Mouse (Mus musculus) kidney, postnatal 36 days (tissue): ENCODE measurements around the gene Alg1.

Experiments
- DNase-seq, 2 experiments: peaks; one replicate each; pipeline ENCODE4 v3.0.0; 2021 to 2022; ENCODE audit warnings: mixed read lengths in 2 of 2

Gene Alg1

GRCm38 (mm10) chr16:5242882-5243281, 9.5 kb downstream of the Alg1 start:
- no peak for DNase-seq

GRCm38 (mm10) chr16:5244411-5244810, 11.0 kb downstream of the Alg1 start:
- peak; percentile 65 to 85 for DNase-seq

DNA sequence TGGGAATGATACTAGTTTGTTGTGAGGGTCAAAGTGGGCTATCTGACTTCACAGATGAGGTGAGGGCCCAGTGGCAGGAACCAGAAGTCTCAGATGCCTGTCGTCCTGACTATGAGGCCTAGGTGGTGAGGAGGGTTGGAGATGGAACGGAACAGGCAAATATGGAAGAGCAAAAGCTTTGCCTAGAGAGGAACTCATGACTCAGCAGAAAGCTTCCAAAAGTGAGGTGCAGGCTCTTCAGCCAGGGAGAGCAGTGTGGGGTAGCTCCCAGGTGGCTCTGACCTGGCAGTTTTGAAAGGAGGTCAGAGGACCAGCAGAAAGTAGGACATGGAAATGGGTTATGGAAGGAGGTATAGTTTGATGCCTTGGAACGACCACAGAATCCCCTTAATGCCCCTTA, 17.5 kb downstream of the Alg1 start:
- DNase-seq: no peak

GRCm38 (mm10) chr16:5252260-5252659, 18.8 kb downstream of the Alg1 start:
- DNase-seq: no peak

DNA sequence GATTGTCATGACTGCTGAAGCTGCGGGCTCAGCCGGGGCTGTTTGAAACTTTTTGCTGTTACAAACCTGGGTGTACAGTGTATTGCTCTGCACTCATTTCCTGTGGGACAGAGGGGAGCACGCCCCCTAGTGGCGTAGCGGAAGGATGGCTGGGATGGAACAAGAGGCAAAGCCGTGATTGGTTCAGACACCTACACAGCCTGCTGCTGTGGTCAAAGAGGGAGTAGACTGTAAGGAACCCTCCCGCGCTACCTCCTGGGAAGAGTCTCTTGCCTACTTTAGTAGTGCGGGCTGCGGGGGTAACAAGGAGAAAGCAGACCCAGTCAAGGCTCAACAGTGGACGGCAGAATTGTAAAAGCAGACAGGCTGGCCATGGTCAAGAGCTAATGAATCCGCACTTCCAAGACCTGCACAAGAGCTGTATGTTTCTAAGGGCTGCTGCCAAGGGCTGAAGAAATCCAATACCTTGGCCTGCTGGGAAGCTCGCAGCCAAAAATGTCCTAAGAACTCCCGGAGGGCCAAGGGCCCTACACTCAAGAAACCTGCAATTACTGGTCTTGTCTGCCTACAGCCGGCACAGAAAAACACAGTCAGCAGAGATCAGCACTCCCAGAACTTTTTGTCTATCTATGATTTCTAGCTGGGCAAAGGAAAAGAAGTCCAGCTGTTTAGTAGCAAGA, 21.1 kb downstream of the Alg1 start:
- DNase-seq: peak; percentile 79 to 87

DNA sequence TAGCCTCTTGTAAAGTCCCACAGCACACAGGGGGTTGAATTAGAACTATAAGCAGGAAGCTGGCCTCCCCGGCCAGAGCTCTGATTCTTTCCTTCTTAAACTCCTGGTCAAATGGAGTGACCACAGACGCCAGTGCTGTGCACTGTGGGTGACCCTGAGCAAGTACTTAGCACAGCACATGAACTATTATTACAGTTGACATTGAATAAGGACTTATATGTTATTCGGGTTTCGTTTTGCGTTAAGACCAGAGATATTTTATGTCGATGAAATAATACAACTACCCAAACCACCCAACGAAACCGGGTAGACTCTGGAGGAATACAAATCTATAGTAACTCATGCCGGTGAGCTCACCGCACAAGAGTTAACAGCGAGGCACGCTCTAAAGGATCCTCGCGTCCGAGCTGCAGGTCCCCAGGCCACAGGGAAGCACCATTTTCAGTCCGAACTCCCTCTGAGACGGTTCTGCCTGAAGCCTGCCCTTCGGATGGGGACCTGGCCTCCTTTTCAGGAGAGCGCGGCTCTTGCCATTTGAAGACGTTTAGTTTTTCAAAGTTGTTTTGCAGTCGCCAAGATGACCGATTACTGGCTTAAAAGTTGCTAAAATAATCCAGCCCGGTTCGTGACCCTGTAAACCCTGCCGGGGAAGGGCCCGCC, 21.8 kb downstream of the Alg1 start:
- DNase-seq: peak in 1 of 2 experiments; percentile 36

GRCm38 (mm10) chr16:5255779-5256496, 22.5 kb downstream of the Alg1 start, which contains the start of gene Eef2kmt:
Gene Eef2kmt (minus strand): TSS chr16:5255983.
- peak; percentile 99 for DNase-seq

DNA sequence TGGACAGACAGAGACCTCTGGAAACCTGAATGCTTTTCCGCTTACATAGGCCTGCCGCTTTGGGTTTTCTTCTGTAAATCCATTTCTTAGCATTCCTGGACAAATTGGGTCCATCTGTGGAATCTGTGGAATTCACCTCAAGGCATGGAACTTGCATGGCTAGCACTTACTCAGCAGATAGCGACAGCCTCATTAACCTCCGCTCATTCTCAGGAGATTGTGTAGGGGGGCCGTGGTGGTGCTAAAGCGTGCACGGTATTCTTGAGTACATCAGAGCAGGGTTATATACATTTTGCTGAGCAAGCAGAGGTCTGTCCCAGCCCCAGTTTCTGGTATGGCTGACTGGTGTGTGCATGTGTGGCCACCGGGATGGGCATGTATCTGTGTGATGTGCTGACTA, 29.7 kb downstream of the Alg1 start:
- no peak for DNase-seq

GRCm38 (mm10) chr16:5263926-5264325, 30.5 kb downstream of the Alg1 start:
- DNase-seq: no peak

- no peak for DNase-seq
Measured at GRCm38 (mm10) chr16:5271411-5272035, 38.1 kb downstream of the Alg1 start.

GRCm38 (mm10) chr16:5272371-5272770, 39.0 kb downstream of the Alg1 start:
- DNase-seq: no peak

DNA sequence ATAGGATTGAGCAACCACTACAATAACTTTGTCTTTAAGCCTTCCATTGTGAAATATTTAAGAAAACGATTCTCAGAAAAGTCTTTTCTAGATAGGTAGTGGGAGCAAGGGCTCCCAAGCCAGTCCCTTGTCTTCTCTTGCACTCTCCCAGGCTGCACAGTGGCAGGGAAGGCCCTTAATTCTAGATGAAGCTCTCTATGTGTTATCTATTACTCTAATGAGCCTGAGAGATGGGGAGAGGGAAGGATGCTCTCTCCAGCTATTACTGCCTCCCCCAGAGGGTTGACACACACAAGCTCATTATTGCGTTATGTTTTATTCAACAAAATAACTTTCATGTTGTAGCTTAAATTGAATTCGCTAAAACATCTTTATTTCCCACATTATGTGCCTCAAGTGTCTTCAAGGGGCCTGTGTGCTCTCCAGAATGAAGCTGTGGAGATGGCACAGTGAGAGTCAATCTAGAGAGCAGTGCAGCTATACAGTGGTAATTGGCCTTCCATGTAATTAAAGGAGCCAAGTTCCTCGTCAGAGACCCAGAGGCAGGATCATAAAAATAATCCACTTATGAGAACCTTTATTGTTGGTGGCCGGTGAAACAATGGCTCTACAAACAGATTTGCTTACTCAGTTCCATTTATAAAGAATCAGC, 46.3 kb downstream of the Alg1 start:
- DNase-seq: no peak

DNA sequence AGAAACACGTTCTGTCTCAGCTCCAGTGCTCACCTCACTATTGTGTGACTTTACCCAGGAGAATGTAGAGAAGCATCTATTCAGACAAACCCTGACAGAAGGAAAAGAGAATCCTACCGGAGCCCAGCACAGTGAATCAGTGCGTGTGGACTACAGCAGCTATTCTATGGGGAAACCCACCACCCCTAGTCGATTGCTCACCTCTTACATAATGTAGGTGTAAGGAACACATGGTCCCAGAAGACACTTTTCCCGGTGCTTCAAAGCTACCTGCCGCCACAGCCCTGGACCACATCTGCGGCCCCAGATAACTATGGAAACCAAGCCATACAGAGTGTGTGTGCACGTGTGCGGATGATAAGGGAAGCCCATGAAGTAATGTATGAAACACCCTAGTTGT, 49.3 kb downstream of the Alg1 start:
- DNase-seq: no peak

DNA sequence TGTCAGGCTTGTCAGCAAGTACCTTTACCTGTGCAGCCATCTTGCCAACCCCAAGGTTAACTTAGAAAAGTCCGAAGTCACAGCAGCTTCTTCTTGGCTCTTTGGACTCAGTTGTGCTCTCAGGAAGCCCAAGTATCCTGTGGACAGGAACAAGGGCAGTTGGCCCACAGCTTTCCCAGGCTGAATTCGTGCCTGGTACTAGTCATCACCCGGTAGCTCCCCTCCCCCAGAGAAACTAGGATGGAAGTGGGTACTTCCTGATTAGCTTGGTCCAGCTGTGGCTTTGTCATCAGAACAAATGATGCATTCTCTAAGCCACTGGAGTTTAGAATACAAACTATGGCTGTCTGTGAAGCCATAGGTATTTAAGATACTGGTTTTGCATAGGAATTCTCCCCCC, 52.0 kb downstream of the Alg1 start:
- DNase-seq: no peak
